Mouse (Mus musculus) lung, embryonic 16.5 days (tissue): Measurements from ENCODE around the gene Dpp6. TPM values are rescaled to one million over a fixed set of nuclear protein-coding genes. Genes with fewer than 3 reads are reported as not detected.
A peak's percentile ranks its signal among the peaks of the same experiment; 100 is the strongest.

ENCODE experiments used
- ATAC-seq: fragments of 200-750 bp; cut with Nextera tagmentation; 2 replicates; pipeline ENCODE4 v1.8.0; 2017; ENCODE audit warnings: low read depth, mild to moderate bottlenecking, moderate library complexity
- H3K27ac ChIP-seq: fragments of 300-500 bp; sonication (generic); 2 replicates; pipeline ENCODE4 v1.5.1; 2014; ENCODE audit warnings: mild to moderate bottlenecking, control low read depth, low read length
- H3K27me3 ChIP-seq: fragments of 300-500 bp; sonication (generic); 2 replicates; pipeline ENCODE4 v1.6.1; 2014; ENCODE audit warnings: low read depth, low read length, mixed read lengths; ENCODE audit not compliant: control insufficient read depth, insufficient read depth
- H3K36me3 ChIP-seq: fragments of 300-500 bp; sonication (generic); 2 replicates; pipeline ENCODE4 v1.6.1; 2014; ENCODE audit warnings: low read length; ENCODE audit not compliant: control insufficient read depth, insufficient read depth
- H3K4me1 ChIP-seq: fragments of 300-500 bp; sonication (generic); replicated peaks from 2 replicates; pipeline ENCODE4 v1.6.1; 2014; ENCODE audit warnings: low read length, mixed read lengths; ENCODE audit not compliant: control insufficient read depth, insufficient read depth
- H3K4me2 ChIP-seq: fragments of 300-500 bp; sonication (generic); 2 replicates; pipeline ENCODE4 v1.6.1; 2014; ENCODE audit warnings: low read depth, low read length, control low read depth
- H3K4me3 ChIP-seq: fragments of 300-500 bp; sonication (generic); 2 replicates; pipeline ENCODE4 v1.5.1; 2014; ENCODE audit warnings: mild to moderate bottlenecking, low read length, control low read depth
- H3K9ac ChIP-seq: fragments of 300-500 bp; sonication (generic); 2 replicates; pipeline ENCODE4 v1.6.1; 2014; ENCODE audit warnings: low read length, control low read depth
- H3K9me3 ChIP-seq: fragments of 300-500 bp; sonication (generic); 2 replicates; pipeline ENCODE4 v1.6.1; 2016; ENCODE audit warnings: low read length; ENCODE audit not compliant: control insufficient read depth
- WGBS: fragments of 180-500 bp; shearing (Covaris S2); extraction: QIAGEN DNeasy Blood & Tissue Kit; methylation state at CpG from one replicate; pipeline ENCODE4 v1.1.7; 2014; 5-methylcytosine and 5-hydroxymethylcytosine counted together
- polyA plus RNA-seq: library from polyadenylated mRNA; unstranded; fragments of >200 nt; fragmentation: Nextera tagmentation; extraction: Ambion mirVana; gene quantifications from 2 replicates; pipeline ENCODE4 v1.2.1, GENCODE M21; 2015

The Dpp6 gene
- polyA plus RNA-seq, 1 experiment from 2014 or later: 0.26 TPM

DNA sequence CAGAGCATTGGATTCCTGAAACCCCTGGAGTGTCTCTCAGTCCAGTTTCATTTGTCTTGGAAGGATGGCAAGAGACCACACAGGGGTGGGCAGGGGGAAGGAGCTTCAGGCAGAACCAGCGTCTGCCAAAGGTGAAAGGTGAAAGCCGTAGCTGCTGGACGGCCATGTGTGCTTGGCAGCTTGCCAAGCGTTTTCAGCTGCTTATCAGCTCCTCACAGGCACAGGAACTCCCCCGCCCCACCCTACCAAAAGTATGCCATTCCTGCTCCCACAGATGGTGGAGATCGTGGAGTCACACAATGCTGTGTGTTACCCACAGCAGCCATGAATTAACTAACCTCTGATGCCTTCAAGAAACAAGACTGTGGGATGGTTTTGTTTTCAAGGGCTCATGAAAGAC is 891.2 kb downstream of the Dpp6 start:
- Histone ChIP-seq H3K27me3 (no peaks in the 10 kb centered on the region), H3K9me3 (no peaks in the 10 kb centered on the region), H3K4me1 (peaks cover 8% of the 10 kb centered on the region), H3K27ac (no peak overlapping the region), H3K4me2 (no peak overlapping the region), H3K36me3 (no peaks in the 10 kb centered on the region), H3K4me3 (no peak overlapping the region), H3K9ac (no peak overlapping the region)
- 1% methylated on average over 6 of the region's 6 CpGs for WGBS
- peak; percentile 71 for ATAC-seq

DNA sequence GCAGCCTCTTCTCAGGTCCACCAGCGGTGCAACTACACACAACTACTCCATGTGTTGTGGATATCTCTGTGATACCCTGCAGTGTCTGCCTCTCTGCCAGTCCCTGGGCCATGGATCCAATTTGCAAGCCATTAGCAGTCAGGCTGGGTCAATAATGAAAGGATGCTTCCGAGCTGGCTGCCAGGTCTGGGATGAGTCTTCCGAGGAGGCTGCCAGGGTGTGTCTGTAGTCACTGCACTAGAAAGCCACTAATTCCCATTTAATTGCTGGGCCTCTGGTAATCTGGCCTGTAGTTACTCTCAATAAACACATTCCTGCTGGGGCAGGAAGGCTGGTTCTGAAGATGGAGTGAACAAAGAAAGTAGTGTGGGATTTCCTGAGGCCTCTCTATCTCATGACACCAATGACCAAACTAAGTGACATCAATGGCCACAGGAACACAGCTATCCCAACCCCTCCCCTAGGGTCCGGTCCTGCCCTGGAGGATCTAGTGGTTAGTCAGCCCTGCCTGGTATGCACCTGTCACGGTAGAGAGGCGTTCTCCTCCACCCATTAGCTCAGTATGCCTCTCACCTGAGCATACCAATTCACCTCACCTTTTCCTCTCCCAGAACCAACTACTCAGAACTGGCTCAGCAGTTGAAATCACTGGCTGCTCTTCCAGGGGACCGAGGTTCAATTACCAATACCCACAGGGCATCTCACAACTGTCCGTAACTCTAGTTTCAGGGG is 894.6 kb downstream of the Dpp6 start:
- no peaks in the 10 kb centered on the region for H3K36me3 ChIP-seq
- H3K9ac ChIP-seq: no peak overlapping the region
- 64% methylated on average over 8 of the region's 8 CpGs for WGBS
- H3K9me3 ChIP-seq: no peaks in the 10 kb centered on the region
- H3K4me2 ChIP-seq: no peak overlapping the region
- ATAC-seq: no peak
- no peak overlapping the region for H3K4me3 ChIP-seq
- no peaks in the 10 kb centered on the region for H3K27me3 ChIP-seq
- H3K4me1 ChIP-seq: peaks cover 8% of the 10 kb centered on the region
- no peak overlapping the region for H3K27ac ChIP-seq

DNA sequence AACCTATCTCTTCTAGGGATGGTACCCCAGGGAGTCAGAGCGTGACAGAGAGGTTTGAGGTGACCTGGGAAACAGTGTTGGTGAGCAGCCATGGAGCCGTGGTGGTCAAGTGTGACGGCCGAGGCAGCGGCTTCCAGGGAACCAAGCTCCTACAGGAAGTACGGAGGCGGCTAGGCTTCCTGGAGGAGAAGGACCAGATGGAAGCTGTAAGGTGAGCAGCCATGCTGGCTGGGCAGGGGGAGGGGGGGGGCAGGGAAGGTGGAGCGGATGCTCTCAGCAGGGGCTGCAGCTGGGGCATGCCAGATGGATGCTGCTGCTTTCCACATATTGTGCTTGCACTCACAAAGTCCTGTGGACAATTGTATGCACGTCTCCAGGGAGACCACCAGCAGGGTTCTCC is 897.4 kb downstream of the Dpp6 start:
- no peaks in the 10 kb centered on the region for H3K36me3 ChIP-seq
- 50% methylated on average over 9 of the region's 9 CpGs for WGBS
- H3K27ac ChIP-seq: no peak overlapping the region
- H3K9me3 ChIP-seq: no peaks in the 10 kb centered on the region
- H3K4me3 ChIP-seq: no peak overlapping the region
- no peak overlapping the region for H3K4me2 ChIP-seq
- no peak for ATAC-seq
- H3K27me3 ChIP-seq: no peaks in the 10 kb centered on the region
- no peak overlapping the region for H3K9ac ChIP-seq
- no peaks in the 10 kb centered on the region for H3K4me1 ChIP-seq

DNA sequence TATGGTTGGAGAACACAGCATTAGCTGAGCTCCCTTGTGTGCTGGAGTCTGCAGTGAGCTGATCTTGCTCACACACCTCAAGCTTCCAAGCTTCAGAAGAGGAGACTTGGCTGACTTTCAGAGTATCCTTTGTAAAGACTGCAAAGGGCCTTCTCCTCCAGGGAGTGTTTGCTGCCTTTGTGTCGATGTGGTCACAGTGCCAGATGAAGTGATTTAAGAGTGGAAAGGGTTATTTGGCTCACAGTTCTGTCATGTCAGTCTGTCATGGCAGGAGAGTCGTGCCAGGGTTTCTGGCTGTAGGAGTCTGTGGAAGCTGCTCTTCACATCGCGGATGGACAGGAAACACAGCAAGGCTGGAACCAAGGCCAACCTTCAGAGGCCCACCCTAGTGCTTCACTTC is 899.0 kb downstream of the Dpp6 start:
- ATAC-seq: no peak
- no peak overlapping the region for H3K4me3 ChIP-seq
- no peaks in the 10 kb centered on the region for H3K27me3 ChIP-seq
- H3K9ac ChIP-seq: no peak overlapping the region
- H3K27ac ChIP-seq: no peak overlapping the region
- H3K4me2 ChIP-seq: no peak overlapping the region
- no peaks in the 10 kb centered on the region for H3K9me3 ChIP-seq
- no peaks in the 10 kb centered on the region for H3K36me3 ChIP-seq
- 61% methylated on average over 4 of the region's 4 CpGs for WGBS
- no peaks in the 10 kb centered on the region for H3K4me1 ChIP-seq

DNA sequence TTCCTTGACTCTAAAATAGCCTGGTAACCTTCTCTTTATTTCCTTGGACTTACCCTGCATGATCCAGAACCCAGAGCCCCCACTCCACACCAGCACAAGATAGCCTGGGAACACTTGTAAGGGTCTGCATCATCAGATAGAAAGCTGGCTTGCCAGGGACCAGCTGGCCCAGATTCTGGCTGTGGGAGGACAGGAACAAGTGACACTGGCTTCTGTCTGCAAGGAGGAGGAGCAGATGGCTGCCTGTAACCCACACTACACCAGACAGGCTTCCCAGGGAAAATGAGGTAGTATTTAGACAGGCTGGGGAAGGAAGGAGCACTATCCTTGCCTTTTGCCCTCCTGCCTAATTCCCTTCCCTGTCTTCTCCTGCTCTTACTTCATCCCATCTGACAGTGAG is 900.3 kb downstream of the Dpp6 start:
- H3K4me3 ChIP-seq: no peak overlapping the region
- no peak overlapping the region for H3K27ac ChIP-seq
- ATAC-seq: no peak
- no peaks in the 10 kb centered on the region for H3K4me1 ChIP-seq
- no peaks in the 10 kb centered on the region for H3K9me3 ChIP-seq
- no peak overlapping the region for H3K9ac ChIP-seq
- no peaks in the 10 kb centered on the region for H3K36me3 ChIP-seq
- no peak overlapping the region for H3K4me2 ChIP-seq
- no peaks in the 10 kb centered on the region for H3K27me3 ChIP-seq

DNA sequence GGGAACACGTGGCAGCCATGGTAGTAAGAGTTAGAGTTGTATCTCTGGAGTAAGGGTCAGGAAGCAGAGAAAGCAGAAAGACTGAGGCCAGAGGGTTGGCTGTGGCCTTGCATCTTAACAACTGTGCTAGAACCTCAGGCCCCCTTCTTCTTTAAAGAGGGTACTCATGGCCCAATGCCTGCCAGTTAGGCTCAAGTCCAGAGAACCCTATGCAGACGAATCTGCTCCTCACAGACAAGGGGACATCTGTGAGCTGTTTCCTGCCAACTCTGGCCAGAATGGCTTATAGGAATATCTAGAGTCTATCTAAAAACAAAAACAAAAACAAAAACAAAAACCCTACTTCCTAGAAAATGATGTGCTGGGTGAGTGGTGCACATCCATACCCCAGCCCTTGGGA is 902.3 kb downstream of the Dpp6 start:
- no peak overlapping the region for H3K4me3 ChIP-seq
- H3K9ac ChIP-seq: no peak overlapping the region
- H3K27ac ChIP-seq: no peak overlapping the region
- H3K27me3 ChIP-seq: no peaks in the 10 kb centered on the region
- whole genome bisulfite sequencing: 52% methylated on average over 2 of the region's 2 CpGs
- no peak for ATAC-seq
- no peaks in the 10 kb centered on the region for H3K36me3 ChIP-seq
- H3K4me2 ChIP-seq: no peak overlapping the region
- no peaks in the 10 kb centered on the region for H3K4me1 ChIP-seq
- H3K9me3 ChIP-seq: no peaks in the 10 kb centered on the region

DNA sequence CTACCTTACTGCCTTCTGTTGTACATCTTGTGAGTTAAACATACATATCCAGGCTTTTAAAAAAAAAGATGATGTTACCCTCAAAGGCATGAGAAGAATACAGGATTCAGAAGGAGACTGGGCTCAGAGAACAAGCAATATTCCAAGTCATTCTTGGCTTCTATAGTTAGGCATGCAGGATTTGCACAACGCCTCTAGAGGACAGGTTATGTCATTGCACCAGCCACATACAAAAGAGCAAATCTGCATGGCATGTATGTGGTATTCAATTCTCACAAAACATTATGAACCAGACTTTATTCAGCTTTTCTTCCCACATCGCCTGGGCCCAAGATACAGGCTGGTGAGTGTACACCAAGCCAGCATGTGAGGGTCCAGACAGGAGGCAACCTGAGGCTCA is 907.5 kb downstream of the Dpp6 start:
- no peak overlapping the region for H3K27ac ChIP-seq
- no peaks in the 10 kb centered on the region for H3K36me3 ChIP-seq
- no peak overlapping the region for H3K4me2 ChIP-seq
- no peak overlapping the region for H3K4me3 ChIP-seq
- no peaks in the 10 kb centered on the region for H3K9me3 ChIP-seq
- no peaks in the 10 kb centered on the region for H3K27me3 ChIP-seq
- H3K4me1 ChIP-seq: no peaks in the 10 kb centered on the region
- H3K9ac ChIP-seq: no peak overlapping the region
- no peak for ATAC-seq
- 23% methylated on average over 2 of the region's 2 CpGs for WGBS

DNA sequence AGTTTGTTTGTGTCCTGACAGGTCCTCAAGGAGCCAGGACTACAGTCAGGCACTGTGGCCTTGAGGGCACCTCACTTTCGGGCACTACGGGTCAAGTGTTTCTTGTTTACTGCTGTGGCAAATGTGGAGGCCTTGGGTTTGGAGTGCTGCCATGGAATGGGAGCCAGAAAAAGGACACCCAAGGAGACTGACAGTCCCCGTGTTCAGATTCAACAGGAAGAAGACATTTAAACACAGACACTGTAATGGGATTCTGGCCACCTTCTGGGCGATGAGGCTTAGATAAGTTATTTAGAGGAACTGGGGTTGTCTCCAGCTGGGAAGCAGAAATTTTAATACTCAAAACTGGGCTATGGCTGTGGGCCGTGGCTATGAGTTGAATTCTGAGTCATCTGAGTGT is 913.7 kb downstream of the Dpp6 start:
- no peak for ATAC-seq
- Histone ChIP-seq H3K4me2 (no peak overlapping the region), H3K4me3 (no peak overlapping the region), H3K27me3 (no peaks in the 10 kb centered on the region), H3K9me3 (no peaks in the 10 kb centered on the region; the same call in 1 of the 2 replicates), H3K9ac (no peak overlapping the region), H3K4me1 (no peaks in the 10 kb centered on the region), H3K27ac (no peak overlapping the region), H3K36me3 (no peaks in the 10 kb centered on the region)
- 42% methylated on average over 5 of the region's 5 CpGs for WGBS

DNA sequence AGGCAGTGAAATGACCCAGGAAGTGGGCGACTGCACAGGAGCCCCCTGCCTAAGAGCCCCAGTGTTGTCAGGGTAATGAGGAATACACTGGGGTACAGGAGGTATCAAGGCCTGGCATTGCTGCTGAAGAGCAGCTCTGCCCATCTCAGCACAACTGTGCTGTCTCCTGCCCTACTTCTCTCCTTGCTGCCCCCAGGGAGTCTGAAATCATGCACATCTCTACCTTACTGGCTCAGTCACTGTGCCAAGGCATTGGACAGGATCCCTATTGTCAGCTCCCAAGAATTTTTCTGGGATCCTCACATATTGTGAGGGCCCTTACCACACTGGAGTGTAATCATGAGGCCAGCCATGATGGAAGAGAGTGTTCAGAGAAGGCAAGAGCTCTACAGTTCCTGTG is 914.4 kb downstream of the Dpp6 start:
- H3K9ac ChIP-seq: no peak overlapping the region
- no peaks in the 10 kb centered on the region; the same call in 1 of the 2 replicates for H3K9me3 ChIP-seq
- ATAC-seq: no peak
- no peak overlapping the region for H3K4me3 ChIP-seq
- no peak overlapping the region for H3K4me2 ChIP-seq
- no peaks in the 10 kb centered on the region for H3K36me3 ChIP-seq
- 61% methylated on average over 1 of the region's 1 CpGs for WGBS
- no peaks in the 10 kb centered on the region for H3K27me3 ChIP-seq
- H3K27ac ChIP-seq: no peak overlapping the region
- no peaks in the 10 kb centered on the region for H3K4me1 ChIP-seq
